Mouse (Mus musculus) liver (tissue): Measurements from ENCODE around the gene 2700097O09Rik.
A peak's percentile ranks its signal among the peaks of the same experiment; 100 is the strongest.
"Not testable (repeated sequence)": the region's sequence is repeated elsewhere in the genome, so short reads cannot be mapped to it uniquely, and the experiment has no call there.

Experiments
- DNase-seq: peaks from one replicate; pipeline ENCODE4 v3.0.0-alpha.2; 2020; ENCODE audit warnings: mixed read lengths

2700097O09Rik gene

GRCm38 (mm10) chr12:55027088-55027487, 52.8 kb downstream of the 2700097O09Rik start:
- no peak for DNase-seq

GRCm38 (mm10) chr12:55023284-55023683, 56.6 kb downstream of the 2700097O09Rik start:
- no peak for DNase-seq

- DNase-seq: no peak
Observed at GRCm38 (mm10) chr12:55019421-55019877, 60.5 kb downstream of the 2700097O09Rik start.

- DNase-seq: no peak
Observed at GRCm38 (mm10) chr12:55017119-55017721, 62.7 kb downstream of the 2700097O09Rik start.

- DNase-seq: no peak
Observed at GRCm38 (mm10) chr12:55016339-55017118, 63.4 kb downstream of the 2700097O09Rik start.

GRCm38 (mm10) chr12:55015428-55015827, 64.5 kb downstream of the 2700097O09Rik start:
- no peak for DNase-seq

- no peak for DNase-seq
Observed at GRCm38 (mm10) chr12:55013626-55014398, 66.1 kb downstream of the 2700097O09Rik start, which contains the start of gene Baz1a. TSS of gene Baz1a (minus strand) at chr12:55014348.

- DNase-seq: no peak
Observed at GRCm38 (mm10) chr12:55013031-55013430, 66.9 kb downstream of the 2700097O09Rik start.

GRCm38 (mm10) chr12:55007361-55008008, 72.4 kb downstream of the 2700097O09Rik start:
- no peak for DNase-seq

- no peak for DNase-seq
Observed at GRCm38 (mm10) chr12:55006071-55006470, 73.8 kb downstream of the 2700097O09Rik start.

- no peak for DNase-seq
Observed at GRCm38 (mm10) chr12:55004396-55004795, 75.5 kb downstream of the 2700097O09Rik start.

GRCm38 (mm10) chr12:55003843-55004242, 76.1 kb downstream of the 2700097O09Rik start:
- DNase-seq: no peak

GRCm38 (mm10) chr12:55002532-55002931, 77.4 kb downstream of the 2700097O09Rik start:
- not testable (repeated sequence) for DNase-seq

- peak; percentile 40 for DNase-seq
Observed at GRCm38 (mm10) chr12:54999016-54999690, 80.8 kb downstream of the 2700097O09Rik start.

GRCm38 (mm10) chr12:54998411-54998810, 81.5 kb downstream of the 2700097O09Rik start:
- DNase-seq: no peak

- no peak for DNase-seq
Observed at GRCm38 (mm10) chr12:54996979-54997474, 82.9 kb downstream of the 2700097O09Rik start.

- no peak for DNase-seq
Observed at GRCm38 (mm10) chr12:54995965-54996364, 83.9 kb downstream of the 2700097O09Rik start.
